Mouse (Mus musculus): ENCODE results near the gene Pfkfb4. TPM values are rescaled to one million over a fixed set of nuclear protein-coding genes. Genes with fewer than 3 reads are reported as not detected.

Gene Pfkfb4
- total RNA-seq, 2 experiments from 2014 or later: 2.3 to 2.7 TPM

DNA sequence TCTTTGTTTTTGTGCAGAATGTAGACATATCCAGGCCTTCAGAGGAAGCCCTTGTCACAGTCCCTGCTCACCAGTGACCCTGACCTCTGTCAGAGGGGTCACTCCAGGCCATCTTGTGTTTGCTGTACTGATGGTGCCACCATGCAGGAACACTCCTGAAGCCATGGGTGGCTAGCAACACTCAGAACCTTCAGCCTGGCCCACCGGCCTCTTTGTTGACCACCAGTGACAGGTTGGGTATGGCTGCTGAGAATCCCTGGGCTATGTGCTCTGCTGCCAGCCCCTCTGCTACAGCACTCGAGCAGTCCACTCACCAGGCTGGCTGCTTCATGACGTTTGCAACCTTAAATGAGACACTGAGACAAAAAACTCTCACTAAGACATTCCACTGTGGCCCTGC is 38.7 kb downstream of the Pfkfb4 start:
- no peak for DNase-seq (ENCODE audit: low spot score)
- intact Hi-C loops (cut with DNase I): no loop called here

DNA sequence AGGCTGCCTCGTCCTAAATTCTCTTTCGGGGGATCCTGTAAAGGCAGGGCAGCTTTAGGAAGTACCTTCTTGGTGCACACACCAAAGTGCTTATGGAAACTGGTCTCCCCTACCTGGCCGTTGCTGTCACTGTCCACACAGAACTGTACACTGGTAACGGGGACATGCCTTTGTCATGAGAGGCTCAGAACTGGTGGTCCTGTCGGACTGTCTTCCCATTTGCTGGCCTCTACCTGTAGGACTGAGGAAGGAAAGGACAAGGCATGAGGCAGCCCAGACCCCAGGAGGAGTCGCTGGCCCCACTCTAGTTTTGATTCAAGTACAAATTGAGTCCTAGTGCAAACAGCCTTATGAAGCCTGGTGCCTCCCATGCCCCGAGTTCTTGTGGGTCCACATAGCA is 39.4 kb downstream of the Pfkfb4 start:
- DNase-seq (ENCODE audit: low spot score): no peak
- intact Hi-C loops (cut with DNase I): no loop called here

DNA sequence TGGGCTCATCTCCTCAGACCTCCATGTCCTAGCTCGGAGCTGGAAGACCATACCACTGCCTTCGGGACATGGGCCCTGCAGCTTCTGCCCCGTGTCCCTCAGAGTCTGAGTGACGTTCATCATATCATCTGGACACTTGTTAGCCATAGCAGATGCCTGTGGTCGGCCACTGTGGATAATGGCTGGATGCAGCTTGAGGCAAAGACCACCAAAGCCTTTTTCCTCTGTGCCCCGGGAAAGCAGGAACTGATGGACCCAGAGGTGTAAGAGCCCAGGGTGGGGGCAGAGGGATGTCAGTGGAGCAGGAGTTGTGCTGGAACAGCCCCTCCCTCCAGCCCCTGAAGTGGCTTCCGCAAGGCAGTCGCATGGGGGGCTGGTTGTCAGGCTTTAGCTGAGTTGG is 40.1 kb downstream of the Pfkfb4 start:
- no peak for DNase-seq (ENCODE audit: low spot score)
- intact Hi-C loops (cut with DNase I): no loop called here

DNA sequence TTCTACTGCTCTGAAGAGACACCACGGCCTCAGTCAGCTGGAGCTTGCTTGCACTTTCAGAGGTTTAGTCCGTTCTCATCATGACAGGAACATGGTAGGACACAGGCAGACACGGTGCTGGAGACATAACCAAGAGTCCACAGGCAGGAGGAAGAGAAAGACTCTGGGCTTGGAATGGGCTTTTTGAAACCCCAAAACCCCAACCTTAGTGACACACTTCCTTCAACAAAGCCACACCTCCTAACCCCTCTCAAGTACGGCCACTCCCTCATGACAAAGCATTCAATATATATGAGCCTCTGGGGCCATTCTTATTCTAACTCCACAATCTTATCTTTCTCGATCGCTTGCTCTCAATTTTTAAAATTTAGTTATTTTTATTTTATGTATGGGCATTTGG is 40.9 kb downstream of the Pfkfb4 start:
- intact Hi-C loops (cut with DNase I): no loop called here
- no peak for DNase-seq (ENCODE audit: low spot score)

- peak; percentile 78 for DNase-seq (ENCODE audit: low spot score)
- intact Hi-C loops (cut with DNase I): loop anchor here (2.0 kb wide), 1 partner anchor 21 kb away; the partner anchor contains the start of gene Trex1
Measured at GRCm38 (mm10) chr9:109038086-109038895, 46.7 kb downstream of the Pfkfb4 start, which contains the start of gene Shisa5. Shisa5 (plus strand) TSS chr9:109038565.

- peak; percentile 71 for DNase-seq (ENCODE audit: low spot score)
- intact Hi-C loops (cut with DNase I): loop anchor here (2.0 kb wide), 1 partner anchor 20 kb away; the partner anchor contains the start of gene Trex1
Measured at GRCm38 (mm10) chr9:109038901-109039364, 47.4 kb downstream of the Pfkfb4 start.

- no peak for DNase-seq (ENCODE audit: low spot score)
- intact Hi-C loops (cut with DNase I): loop anchor here (2.0 kb wide), 1 partner anchor 19 kb away; the partner anchor contains the start of gene Trex1
Measured at GRCm38 (mm10) chr9:109039681-109040080, 48.1 kb downstream of the Pfkfb4 start.

DNA sequence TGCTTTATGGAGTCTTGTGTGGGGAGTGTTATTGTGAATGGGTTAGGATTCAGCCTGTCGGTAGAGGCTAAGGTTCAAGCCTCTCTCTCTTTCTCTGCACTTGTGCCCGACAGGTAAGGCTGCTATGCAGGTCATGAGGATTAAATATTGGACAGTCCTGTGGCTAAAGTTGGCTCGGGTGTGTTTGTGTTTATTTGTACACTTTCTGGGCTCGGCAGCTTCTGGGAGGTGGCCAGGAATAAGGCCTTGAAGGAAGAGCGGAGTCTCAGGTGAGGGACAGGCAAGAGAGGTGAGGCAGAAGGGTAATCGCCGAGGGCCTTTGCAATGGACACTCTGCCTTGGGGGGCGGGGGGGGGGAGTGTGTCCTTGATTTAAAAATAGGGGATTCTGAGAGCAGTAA is 48.6 kb downstream of the Pfkfb4 start:
- intact Hi-C loops (cut with DNase I): no loop called here

GRCm38 (mm10) chr9:109040906-109041305 is 49.3 kb downstream of the Pfkfb4 start:
- no peak for DNase-seq (ENCODE audit: low spot score)
- intact Hi-C loops (cut with DNase I): no loop called here

More for the DNA sequence above, 48.6 kb downstream of the Pfkfb4 start:
- DNase-seq (ENCODE audit: low spot score): no peak

DNA sequence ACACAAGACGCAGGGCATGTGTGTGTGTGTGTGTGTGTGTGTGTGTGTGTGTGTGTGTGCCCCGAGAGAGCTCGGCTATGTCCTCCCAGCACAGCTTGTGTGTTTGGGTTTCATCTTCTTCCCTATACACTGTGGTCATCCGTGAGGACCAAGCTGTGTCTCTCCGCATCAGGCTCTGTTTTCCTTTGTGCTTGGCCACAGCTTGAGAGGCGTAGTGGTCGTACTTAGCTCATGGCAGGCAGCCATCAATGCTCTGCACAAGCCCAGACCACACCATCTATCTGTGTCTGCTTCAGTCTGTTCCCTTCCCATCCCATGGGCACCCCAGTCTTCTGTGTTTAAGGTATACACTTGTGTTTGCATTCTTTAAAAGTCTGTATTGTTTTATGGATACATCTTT is 49.8 kb downstream of the Pfkfb4 start:
- intact Hi-C loops (cut with DNase I): no loop called here
- no peak for DNase-seq (ENCODE audit: low spot score)

GRCm38 (mm10) chr9:109046306-109046705 is 54.7 kb downstream of the Pfkfb4 start:
- no peak for DNase-seq (ENCODE audit: low spot score)
- intact Hi-C loops (cut with DNase I): no loop called here

GRCm38 (mm10) chr9:109049316-109049715 is 57.7 kb downstream of the Pfkfb4 start:
- intact Hi-C loops (cut with DNase I): no loop called here
- no peak for DNase-seq (ENCODE audit: low spot score)

DNA sequence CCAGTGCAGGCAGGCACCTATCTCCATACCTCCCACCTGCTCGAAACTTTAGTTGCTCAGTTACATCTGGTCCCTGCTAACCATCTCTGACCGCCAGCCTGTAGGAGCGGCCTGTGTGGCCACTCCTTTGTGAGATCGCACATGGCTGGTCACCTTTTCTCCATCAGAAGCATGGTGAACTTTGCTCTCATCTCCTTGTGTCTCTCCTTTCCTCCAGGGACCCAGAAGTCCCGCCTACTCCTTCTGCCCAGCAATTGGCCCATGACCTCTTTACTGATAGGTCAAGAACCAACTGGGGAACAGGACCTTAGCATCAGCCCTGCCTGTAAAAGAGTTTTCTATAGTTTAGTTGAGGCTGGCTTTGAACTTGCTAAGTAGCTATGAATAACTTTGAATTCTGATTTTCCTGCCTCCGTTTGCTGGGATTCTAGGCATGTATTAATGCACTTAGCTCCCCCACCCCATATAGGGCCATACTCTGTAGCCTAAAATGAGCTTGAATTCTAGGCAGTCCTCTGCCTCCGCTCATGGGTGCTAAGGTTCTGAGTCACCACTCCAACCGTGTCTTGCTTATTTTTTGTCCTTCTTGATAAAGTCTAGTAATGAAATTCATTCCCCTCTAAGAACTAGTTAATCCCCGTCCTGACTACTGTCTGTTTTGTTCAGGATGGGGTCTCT is 58.6 kb downstream of the Pfkfb4 start:
- intact Hi-C loops (cut with DNase I): no loop called here
- no peak for DNase-seq (ENCODE audit: low spot score)

DNA sequence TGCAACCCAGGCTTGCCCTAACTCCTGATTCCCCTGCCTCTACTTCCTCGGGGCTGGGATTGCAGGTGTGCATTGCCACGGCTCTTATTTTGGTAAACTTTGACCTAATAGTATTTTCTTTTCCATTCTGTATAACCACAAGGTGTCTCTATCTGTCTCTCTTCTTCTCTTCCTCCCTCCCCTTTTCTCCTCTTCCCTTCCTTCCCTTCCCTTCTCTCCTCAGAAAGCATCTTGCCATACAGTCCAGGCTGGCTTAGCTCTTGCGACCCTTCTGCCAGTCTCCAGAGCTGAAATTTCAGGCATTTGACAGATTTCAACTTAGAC is 59.1 kb downstream of the Pfkfb4 start:
- no peak for DNase-seq (ENCODE audit: low spot score)
- intact Hi-C loops (cut with DNase I): no loop called here

GRCm38 (mm10) chr9:109051011-109051501 is 59.5 kb downstream of the Pfkfb4 start:
- intact Hi-C loops (cut with DNase I): no loop called here
- no peak for DNase-seq (ENCODE audit: low spot score)

- DNase-seq (ENCODE audit: low spot score): no peak
- intact Hi-C loops (cut with DNase I): no loop called here
Measured at GRCm38 (mm10) chr9:109051651-109052489, 60.3 kb downstream of the Pfkfb4 start.

- no peak for DNase-seq (ENCODE audit: low spot score)
- intact Hi-C loops (cut with DNase I): no loop called here
Measured at GRCm38 (mm10) chr9:109052490-109053260, 61.1 kb downstream of the Pfkfb4 start.

GRCm38 (mm10) chr9:109053366-109053765 is 61.8 kb downstream of the Pfkfb4 start:
- DNase-seq (ENCODE audit: low spot score): no peak
- intact Hi-C loops (cut with DNase I): no loop called here

GRCm38 (mm10) chr9:109053851-109054250 is 62.3 kb downstream of the Pfkfb4 start:
- no peak for DNase-seq (ENCODE audit: low spot score)
- intact Hi-C loops (cut with DNase I): no loop called here

Measured in heart, postnatal 25 days (tissue).